In the genomic region with DNA sequence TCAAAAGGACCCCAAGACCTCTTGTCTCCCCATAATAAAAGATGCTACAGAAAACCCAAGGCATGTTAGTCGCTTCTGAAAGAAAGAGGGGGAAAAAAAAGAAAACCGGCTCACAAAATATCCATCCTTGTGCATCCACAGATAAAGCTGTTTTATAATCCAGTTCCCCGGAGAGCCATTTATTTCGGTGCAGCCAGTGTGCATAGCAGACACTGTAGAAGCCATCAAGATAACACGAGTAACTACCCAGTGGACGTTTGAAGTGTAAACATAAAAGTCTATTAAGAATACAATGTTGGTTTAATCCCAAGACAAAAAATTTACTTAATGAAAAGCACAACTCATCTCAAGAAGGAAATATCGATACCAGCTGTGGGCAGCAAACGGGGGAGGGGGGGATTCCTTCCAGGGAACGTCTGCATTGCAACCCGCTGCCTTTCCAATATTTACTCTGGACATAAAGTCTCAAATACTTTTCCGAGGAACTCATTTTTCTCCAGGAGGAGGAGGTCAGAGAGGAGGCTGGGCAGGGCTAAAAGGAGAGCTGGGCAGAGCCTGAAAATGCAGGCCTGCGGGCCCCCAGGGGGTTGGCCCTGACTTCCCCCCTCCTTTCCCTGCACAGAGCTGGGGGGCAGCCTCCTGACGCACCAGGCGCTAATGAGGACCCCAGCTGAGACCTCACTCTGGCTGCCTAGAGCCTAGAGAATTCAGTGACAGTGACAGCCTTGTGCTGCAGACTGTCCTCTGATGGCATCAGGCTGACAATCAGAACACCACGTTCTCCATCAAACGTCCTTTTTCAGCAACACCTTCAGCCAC, we compare ENCODE assay signal across 11 mouse cellular contexts. TPM values are rescaled to one million over a fixed set of nuclear protein-coding genes. Genes with fewer than 3 reads are reported as not detected.
DNase-seq lines count a peak whose midpoint lies in the region; ATAC-seq and TF ChIP-seq lines count a peak whose summit lies in the region.
"Had no signal": no experiment of that assay in that cellular context is flagged by ENCODE, and none has a peak within 500 bp of the region (broad histone marks: within the 10 kb centered on the region; RNA-seq: fewer than 3 reads in every experiment).

No protein-coding gene starts in this region.

- no peak for TF ChIP-seq CTCF in kidney, postnatal 0 days (IDR thresholded peaks at IDR 0.05; ENCODE audit: low read depth)
- TF ChIP-seq CTCF in liver, postnatal 0 days (IDR thresholded peaks at IDR 0.05; ENCODE audit: low read depth), result no peak

- peaks cover 9% of the 10 kb centered on the region for H3K36me3 ChIP-seq in forebrain, embryonic 10.5 days (replicated peaks)
- H3K36me3 ChIP-seq in forebrain, embryonic 15.5 days, result no peaks in the 10 kb centered on the region
- H3K36me3 ChIP-seq in kidney, postnatal 0 days (ENCODE audit: insufficient read depth, low read length), result no peaks in the 10 kb centered on the region
- H3K36me3 ChIP-seq in limb, embryonic 11.5 days (ENCODE audit: control insufficient read depth, insufficient read depth, low read length), result no peaks in the 10 kb centered on the region
- H3K36me3 ChIP-seq in liver, postnatal 0 days (replicated peaks; ENCODE audit: insufficient read depth, low read length), result no peaks in the 10 kb centered on the region
- H3K36me3 ChIP-seq: liver, embryonic 15.5 days had no signal

- H3K9me3 ChIP-seq in forebrain, embryonic 10.5 days, result no peaks in the 10 kb centered on the region
- no peaks in the 10 kb centered on the region for H3K9me3 ChIP-seq in forebrain, embryonic 15.5 days
- H3K9me3 ChIP-seq in kidney, postnatal 0 days (replicated peaks; ENCODE audit: low read length), result no peaks in the 10 kb centered on the region
- no peaks in the 10 kb centered on the region for H3K9me3 ChIP-seq in limb, embryonic 11.5 days (ENCODE audit: control insufficient read depth, low read length)
- no peaks in the 10 kb centered on the region for H3K9me3 ChIP-seq in liver, postnatal 0 days (ENCODE audit: low read length)
- H3K9me3 ChIP-seq: liver, embryonic 15.5 days had no signal

- no peak overlapping the region for H3K4me2 ChIP-seq in forebrain, embryonic 15.5 days (replicated peaks)
- H3K4me2 ChIP-seq in kidney, postnatal 0 days (ENCODE audit: low read length), result peak overlapping the region; percentile 6; the same call in 1 of the 2 replicates
- H3K4me2 ChIP-seq in limb, embryonic 11.5 days (ENCODE audit: low read depth, severe bottlenecking), result no peak overlapping the region
- no peak overlapping the region for H3K4me2 ChIP-seq in liver, postnatal 0 days (ENCODE audit: low read depth, low read length)
- H3K4me2 ChIP-seq: liver, embryonic 15.5 days had no signal

- peak overlapping the region; percentile 29; the same call in 1 of the 2 replicates for H3K4me3 ChIP-seq in forebrain, embryonic 10.5 days
- H3K4me3 ChIP-seq in forebrain, embryonic 15.5 days, result no peak overlapping the region
- no peak overlapping the region for H3K4me3 ChIP-seq in kidney, postnatal 0 days (replicated peaks; ENCODE audit: low read depth, low read length)
- H3K4me3 ChIP-seq in limb, embryonic 11.5 days (ENCODE audit: low read depth, low read length), result no peak overlapping the region
- no peak overlapping the region for H3K4me3 ChIP-seq in liver, postnatal 0 days (ENCODE audit: low read depth, low read length)
- H3K4me3 ChIP-seq: liver, embryonic 15.5 days had no signal

- 8% methylated on average over 16 of the region's 16 CpGs for WGBS in forebrain, embryonic 10.5 days
- WGBS in forebrain, embryonic 15.5 days, result 6% methylated on average over 16 of the region's 16 CpGs
- WGBS in kidney, postnatal 0 days, result 25% methylated on average over 16 of the region's 16 CpGs
- 13% methylated on average over 16 of the region's 16 CpGs for WGBS in limb, embryonic 11.5 days
- WGBS in liver, postnatal 0 days (ENCODE audit: insufficient replicate concordance), result 33% methylated on average over 16 of the region's 16 CpGs

- no peak overlapping the region for H3K9ac ChIP-seq in forebrain, embryonic 15.5 days (replicated peaks)
- H3K9ac ChIP-seq in kidney, postnatal 0 days (ENCODE audit: low read depth, low read length), result no peak overlapping the region
- H3K9ac ChIP-seq in limb, embryonic 11.5 days (ENCODE audit: low read length), result no peak overlapping the region
- no peak overlapping the region for H3K9ac ChIP-seq in liver, postnatal 0 days (replicated peaks)
- H3K9ac ChIP-seq: liver, embryonic 15.5 days had no signal

- H3K27me3 ChIP-seq in forebrain, embryonic 10.5 days (ENCODE audit: poor library complexity, severe bottlenecking), result peaks cover 97% of the 10 kb centered on the region
- peaks cover 23% of the 10 kb centered on the region for H3K27me3 ChIP-seq in forebrain, embryonic 15.5 days
- H3K27me3 ChIP-seq in kidney, postnatal 0 days (ENCODE audit: insufficient read depth, low read length), result peaks cover 15% of the 10 kb centered on the region
- peaks cover 3% of the 10 kb centered on the region; the same call in 1 of the 2 replicates for H3K27me3 ChIP-seq in limb, embryonic 11.5 days (ENCODE audit: control insufficient read depth, insufficient read depth, low read length)
- peaks cover 43% of the 10 kb centered on the region for H3K27me3 ChIP-seq in liver, postnatal 0 days (ENCODE audit: insufficient read depth, low read length)

- no peak for ATAC-seq in forebrain, embryonic 15.5 days (replicated peaks)
- no peak for ATAC-seq in kidney, postnatal 0 days (replicated peaks; ENCODE audit: low FRiP score, low read depth)
- no peak for ATAC-seq in limb, embryonic 11.5 days (ENCODE audit: insufficient number of reproducible peaks, low FRiP score, low TSS enrichment, low read depth)
- ATAC-seq in liver, postnatal 0 days, result no peak

- DNase-seq in forebrain, embryonic 10.5 days (ENCODE audit: extremely low spot score, low spot score), result no peak
- no peak for DNase-seq in kidney, postnatal 0 days (ENCODE audit: low spot score)
- DNase-seq in kidney, postnatal 14 days, result no peak
- peak; percentile 30 for DNase-seq in limb, embryonic 11.5 days (ENCODE audit: low spot score)
- DNase-seq in retina, embryonic 14.5 days (ENCODE audit: low spot score), result peak; percentile 63
- no peak for DNase-seq in liver, postnatal 0 days
- DNase-seq in right cerebral cortex, postnatal 4 days, result no peak
- DNase-seq: cerebellum, postnatal 36 days; gastrocnemius, postnatal 10 days had no signal

- 0 out of 2 replicates have a peak overlapping the region, but pooled peaks have one; percentile 59 for H3K27ac ChIP-seq in forebrain, embryonic 10.5 days
- no peak overlapping the region for H3K27ac ChIP-seq in forebrain, embryonic 15.5 days (replicated peaks)
- H3K27ac ChIP-seq in kidney, postnatal 0 days, result no peak overlapping the region
- H3K27ac ChIP-seq in limb, embryonic 11.5 days (replicated peaks; ENCODE audit: low read depth, low read length), result no peak overlapping the region
- H3K27ac ChIP-seq in liver, postnatal 0 days (ENCODE audit: low read depth), result no peak overlapping the region
- H3K27ac ChIP-seq: liver, embryonic 15.5 days had no signal

- peaks cover 58% of the 10 kb centered on the region for H3K4me1 ChIP-seq in forebrain, embryonic 10.5 days
- peaks cover 24% of the 10 kb centered on the region for H3K4me1 ChIP-seq in forebrain, embryonic 15.5 days
- H3K4me1 ChIP-seq in kidney, postnatal 0 days (replicated peaks; ENCODE audit: insufficient read depth, low read length), result peaks cover 4% of the 10 kb centered on the region; the same call in 1 of the 2 replicates
- peaks cover 9% of the 10 kb centered on the region for H3K4me1 ChIP-seq in limb, embryonic 11.5 days (ENCODE audit: control insufficient read depth, insufficient read depth, low read length)
- H3K4me1 ChIP-seq in liver, postnatal 0 days (ENCODE audit: insufficient read depth), result no peaks in the 10 kb centered on the region
- H3K4me1 ChIP-seq: liver, embryonic 15.5 days had no signal

- no peak for TF ChIP-seq EP300 in liver, postnatal 0 days (IDR thresholded peaks at IDR 0.05; ENCODE audit: low read depth)

RNA-seq across cellular contexts. Expression of a gene that starts 21.5 kb away (rescaled TPM):
- 6.2 and 6.5 TPM in 2 replicates for polyA plus RNA-seq in forebrain, embryonic 10.5 days (2016; fragmentation: Nextera tagmentation; extraction: Ambion mirVana)
- 6.7 and 8.1 TPM in 2 replicates for polyA plus RNA-seq in forebrain, embryonic 15.5 days (2015; fragmentation: Nextera tagmentation; extraction: Ambion mirVana)
- polyA plus RNA-seq in kidney, postnatal 0 days (2015; fragmentation: Nextera tagmentation; extraction: Ambion mirVana), result 11.0 and 11.8 TPM in 2 replicates
- 3.3 and 5.4 TPM in 2 replicates for polyA plus RNA-seq in limb, embryonic 11.5 days (2014; fragmentation: Nextera tagmentation; extraction: Ambion mirVana)
- polyA plus RNA-seq in liver, postnatal 0 days (2015; fragmentation: Nextera tagmentation; extraction: Ambion mirVana), result 0.76 and 0.95 TPM in 2 replicates

RNA-seq across cellular contexts. Expression of a gene that starts 52.8 kb away (rescaled TPM):
- polyA plus RNA-seq in forebrain, embryonic 10.5 days (2016; fragmentation: Nextera tagmentation; extraction: Ambion mirVana), result 0.83 and 0.86 TPM in 2 replicates
- 0.11 and 0.20 TPM in 2 replicates for polyA plus RNA-seq in forebrain, embryonic 15.5 days (2015; fragmentation: Nextera tagmentation; extraction: Ambion mirVana)
- polyA plus RNA-seq in kidney, postnatal 0 days (2015; fragmentation: Nextera tagmentation; extraction: Ambion mirVana), result 0.21 and 0.23 TPM in 2 replicates
- polyA plus RNA-seq in limb, embryonic 11.5 days (2014; fragmentation: Nextera tagmentation; extraction: Ambion mirVana), result 1.2 and 1.7 TPM in 2 replicates
- polyA plus RNA-seq in liver, postnatal 0 days (2015; fragmentation: Nextera tagmentation; extraction: Ambion mirVana), result 0.82 and 0.86 TPM in 2 replicates

Comparison
In these comparisons a context has a peak if more than half of its experiments do, and no peak if none do; other contexts are left out.
1. DNase-seq: peak in limb, embryonic 11.5 days (single experiment) and retina, embryonic 14.5 days (single experiment); none in forebrain, embryonic 10.5 days (single experiment), kidney, postnatal 0 days (single experiment), kidney, postnatal 14 days (single experiment), liver, postnatal 0 days (single experiment) and right cerebral cortex, postnatal 4 days (single experiment).